Mouse (Mus musculus) forebrain, embryonic 12.5 days (tissue): Measurements from ENCODE around the gene Rab6a. TPM values are rescaled to one million over a fixed set of nuclear protein-coding genes. Genes with fewer than 3 reads are reported as not detected.
"Not testable (repeated sequence)": the region's sequence is repeated elsewhere in the genome, so short reads cannot be mapped to it uniquely, and the experiment has no call there.

Source experiments
- ATAC-seq: fragments of 200-750 bp; cut with Nextera tagmentation; 2 replicates; pipeline ENCODE4 v1.8.0; 2017; ENCODE audit warnings: moderate TSS enrichment; ENCODE audit not compliant: low FRiP score
- H3K27ac ChIP-seq: fragments of 300-500 bp; sonication (generic); 2 replicates; pipeline ENCODE4 v1.5.1; 2016; ENCODE audit warnings: mild to moderate bottlenecking
- H3K27me3 ChIP-seq: fragments of 300-500 bp; sonication (generic); 2 replicates; pipeline ENCODE4 v1.6.1; 2016; ENCODE audit warnings: mild to moderate bottlenecking
- H3K36me3 ChIP-seq: fragments of 300-500 bp; sonication (generic); replicated peaks from 2 replicates; pipeline ENCODE4 v1.6.1; 2016; ENCODE audit warnings: mild to moderate bottlenecking
- H3K4me1 ChIP-seq: fragments of 300-500 bp; sonication (generic); 2 replicates; pipeline ENCODE4 v1.6.1; 2016
- H3K4me2 ChIP-seq: fragments of 300-500 bp; sonication (generic); 2 replicates; pipeline ENCODE4 v1.6.1; 2016; ENCODE audit warnings: mild to moderate bottlenecking, moderate library complexity
- H3K4me3 ChIP-seq: fragments of 300-500 bp; sonication (generic); replicated peaks from 2 replicates; pipeline ENCODE4 v1.5.1; 2016; ENCODE audit warnings: mild to moderate bottlenecking
- H3K9ac ChIP-seq: fragments of 300-500 bp; sonication (generic); 2 replicates; pipeline ENCODE4 v1.6.1; 2016; ENCODE audit warnings: mild to moderate bottlenecking
- H3K9me3 ChIP-seq: fragments of 300-500 bp; sonication (generic); 2 replicates; pipeline ENCODE4 v1.6.1; 2016
- WGBS: fragments of 180-500 bp; shearing (Covaris S2); methylation state at CpG from one replicate; pipeline ENCODE4 v1.1.7; 2016; 5-methylcytosine and 5-hydroxymethylcytosine counted together
- polyA plus RNA-seq: library from polyadenylated mRNA; unstranded; fragments of >200 nt; fragmentation: Nextera tagmentation; extraction: Ambion mirVana; gene quantifications from 2 replicates; pipeline ENCODE4 v1.2.1, GENCODE M21; 2016

The Rab6a gene
- polyA plus RNA-seq: 146 and 157 TPM in 2 replicates

GRCm38 (mm10) chr7:100607214-100608129 is at the start of gene Rab6a:
Gene Rab6a (plus strand): TSS chr7:100607410.
- ATAC-seq: peak; percentile 96
- no peaks in the 10 kb centered on the region for H3K36me3 ChIP-seq
- H3K27me3 ChIP-seq: peaks cover 3% of the 10 kb centered on the region
- peak within 1 kb of the TSS; percentile 68 for H3K4me2 ChIP-seq
- no peaks in the 10 kb centered on the region for H3K9me3 ChIP-seq
- peak within 1 kb of the TSS; percentile 97 for H3K4me3 ChIP-seq
- under 1% methylated on average over 104 of the region's 105 CpGs for WGBS
- H3K4me1 ChIP-seq: peaks cover 17% of the 10 kb centered on the region
- H3K27ac ChIP-seq: peak within 1 kb of the TSS; percentile 99
- peak within 1 kb of the TSS; percentile 99 for H3K9ac ChIP-seq

- Histone ChIP-seq H3K27me3 (no peaks in the 10 kb centered on the region), H3K4me1 (peaks cover 17% of the 10 kb centered on the region), H3K27ac (no peak overlapping the region), H3K4me2 (no peak overlapping the region), H3K4me3 (no peak overlapping the region), H3K9ac (no peak overlapping the region), H3K36me3 (no peaks in the 10 kb centered on the region), H3K9me3 (no peaks in the 10 kb centered on the region)
- whole genome bisulfite sequencing: 79% methylated on average over 4 of the region's 4 CpGs
- no peak for ATAC-seq
These were observed 47.9 kb upstream of the Rab6a start for GRCm38 (mm10) chr7:100559331-100559730.

- Histone ChIP-seq H3K4me1 (peaks cover 7% of the 10 kb centered on the region), H3K9ac (no peak overlapping the region), H3K36me3 (0 out of 2 replicates have a peak, but pooled peaks cover 4% of the 10 kb centered on the region), H3K27me3 (no peaks in the 10 kb centered on the region), H3K27ac (peak overlapping the region; percentile 70), H3K9me3 (no peaks in the 10 kb centered on the region), H3K4me2 (no peak overlapping the region), H3K4me3 (no peak overlapping the region)
- ATAC-seq: no peak
- WGBS: 68% methylated on average over 11 of the region's 11 CpGs
These were observed 45.2 kb upstream of the Rab6a start for GRCm38 (mm10) chr7:100561861-100562587.

DNA sequence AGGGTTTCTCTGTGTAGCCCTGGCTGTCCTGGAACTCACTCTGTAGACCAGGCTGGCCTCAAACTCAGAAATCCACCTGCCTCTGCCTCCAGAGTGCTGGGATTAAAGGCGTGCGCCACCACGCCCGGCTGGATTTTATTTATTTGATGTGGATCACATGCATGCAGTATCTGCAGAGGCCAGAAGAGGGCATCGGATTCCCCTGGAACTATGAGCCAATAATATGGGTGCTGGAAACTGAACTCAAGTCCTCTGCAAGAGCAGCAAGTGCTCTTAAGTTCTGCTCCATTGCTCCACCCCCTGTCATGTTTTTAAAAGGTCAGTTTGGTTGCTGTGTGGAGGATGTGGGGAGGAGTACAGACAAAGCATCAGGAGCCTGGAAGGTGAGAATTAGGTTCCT is 40.0 kb upstream of the Rab6a start:
- not testable (repeated sequence) for H3K27me3 ChIP-seq, H3K4me1 ChIP-seq, H3K4me2 ChIP-seq, H3K9me3 ChIP-seq, H3K27ac ChIP-seq, H3K9ac ChIP-seq, H3K36me3 ChIP-seq, ATAC-seq, H3K4me3 ChIP-seq
- 76% methylated on average over 5 of the region's 5 CpGs for WGBS

DNA sequence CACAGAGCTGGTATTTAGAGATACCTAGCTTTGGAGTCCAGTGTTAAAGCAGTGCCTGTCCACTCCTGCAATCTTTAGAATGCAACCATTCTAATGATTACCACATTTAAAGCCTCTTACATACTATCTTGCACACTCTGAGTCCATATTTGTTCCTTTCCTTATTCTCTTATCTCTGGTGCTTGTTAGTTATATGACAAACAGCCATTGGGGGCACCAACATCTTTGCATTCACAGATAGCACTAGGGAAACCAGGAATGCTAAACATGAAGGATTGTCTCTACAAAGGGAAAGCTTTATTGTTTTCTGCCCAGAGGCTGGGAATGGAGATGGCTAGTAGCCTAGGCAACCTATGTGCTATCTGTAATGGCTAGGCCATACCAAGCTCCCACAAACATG is 37.3 kb upstream of the Rab6a start:
- H3K4me2 ChIP-seq: no peak overlapping the region
- 0 out of 2 replicates have a peak, but pooled peaks cover 2% of the 10 kb centered on the region for H3K36me3 ChIP-seq
- H3K4me1 ChIP-seq: no peaks in the 10 kb centered on the region
- H3K9me3 ChIP-seq: no peaks in the 10 kb centered on the region
- ATAC-seq: no peak
- H3K27ac ChIP-seq: no peak overlapping the region
- H3K27me3 ChIP-seq: no peaks in the 10 kb centered on the region
- H3K9ac ChIP-seq: no peak overlapping the region
- H3K4me3 ChIP-seq: no peak overlapping the region

GRCm38 (mm10) chr7:100570930-100571715 is 36.1 kb upstream of the Rab6a start:
- Histone ChIP-seq H3K27ac (no peak overlapping the region), H3K9me3 (no peaks in the 10 kb centered on the region), H3K9ac (no peak overlapping the region), H3K27me3 (no peaks in the 10 kb centered on the region), H3K4me2 (no peak overlapping the region), H3K36me3 (no peaks in the 10 kb centered on the region), H3K4me1 (no peaks in the 10 kb centered on the region), H3K4me3 (no peak overlapping the region)
- no peak for ATAC-seq
- 88% methylated on average over 3 of the region's 3 CpGs for WGBS

- H3K4me2 ChIP-seq: no peak overlapping the region
- H3K9me3 ChIP-seq: no peaks in the 10 kb centered on the region
- no peak overlapping the region for H3K9ac ChIP-seq
- no peak overlapping the region for H3K4me3 ChIP-seq
- no peaks in the 10 kb centered on the region for H3K4me1 ChIP-seq
- no peaks in the 10 kb centered on the region for H3K36me3 ChIP-seq
- no peaks in the 10 kb centered on the region for H3K27me3 ChIP-seq
- ATAC-seq: no peak
- whole genome bisulfite sequencing: 84% methylated on average over 4 of the region's 4 CpGs
- H3K27ac ChIP-seq: no peak overlapping the region
These were observed 35.1 kb upstream of the Rab6a start for GRCm38 (mm10) chr7:100572061-100572460.

GRCm38 (mm10) chr7:100572704-100573103 is 34.5 kb upstream of the Rab6a start:
- WGBS: 82% methylated on average over 4 of the region's 4 CpGs
- Histone ChIP-seq H3K36me3 (no peaks in the 10 kb centered on the region), H3K27ac (no peak overlapping the region), H3K4me3 (no peak overlapping the region), H3K9ac (no peak overlapping the region), H3K27me3 (no peaks in the 10 kb centered on the region), H3K4me2 (no peak overlapping the region), H3K4me1 (no peaks in the 10 kb centered on the region), H3K9me3 (no peaks in the 10 kb centered on the region)
- ATAC-seq: no peak

DNA sequence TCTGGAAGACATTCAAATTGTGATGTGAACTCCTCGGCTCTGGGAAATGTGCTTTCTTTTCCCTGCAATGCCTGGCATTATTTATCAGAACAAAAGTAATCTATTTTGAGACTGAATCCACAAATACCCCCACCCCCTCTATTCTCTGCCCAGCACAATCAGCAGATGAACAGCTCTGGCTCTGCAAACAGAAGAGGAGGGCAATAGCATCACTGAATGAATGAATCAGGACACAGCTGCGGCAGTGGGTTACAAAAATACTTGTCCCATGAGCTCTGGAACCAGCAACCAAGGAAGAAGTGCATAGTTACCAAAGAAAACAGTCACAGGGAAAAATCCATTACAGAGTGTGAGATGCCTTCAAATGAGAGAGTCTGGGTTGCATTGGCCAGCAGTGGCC is 28.4 kb upstream of the Rab6a start:
- no peak overlapping the region for H3K4me3 ChIP-seq
- WGBS: 68% methylated on average over 2 of the region's 2 CpGs
- H3K4me2 ChIP-seq: no peak overlapping the region
- H3K4me1 ChIP-seq: peaks cover 8% of the 10 kb centered on the region
- H3K27me3 ChIP-seq: no peaks in the 10 kb centered on the region
- ATAC-seq: no peak
- H3K9ac ChIP-seq: no peak overlapping the region
- H3K9me3 ChIP-seq: no peaks in the 10 kb centered on the region
- H3K36me3 ChIP-seq: no peaks in the 10 kb centered on the region
- H3K27ac ChIP-seq: no peak overlapping the region

- H3K27me3 ChIP-seq: peaks cover 6% of the 10 kb centered on the region; the same call in 1 of the 2 replicates
- ATAC-seq: no peak
- WGBS: 42% methylated on average over 7 of the region's 7 CpGs
- H3K4me3 ChIP-seq: peak overlapping the region; percentile 57
- H3K4me2 ChIP-seq: peak overlapping the region; percentile 60
- no peaks in the 10 kb centered on the region for H3K9me3 ChIP-seq
- H3K9ac ChIP-seq: peak overlapping the region; percentile 74
- H3K4me1 ChIP-seq: peaks cover 8% of the 10 kb centered on the region
- H3K36me3 ChIP-seq: no peaks in the 10 kb centered on the region
- no peak overlapping the region for H3K27ac ChIP-seq
These were observed 25.0 kb upstream of the Rab6a start for GRCm38 (mm10) chr7:100582235-100582634.

GRCm38 (mm10) chr7:100582727-100583236 is 24.4 kb upstream of the Rab6a start:
- WGBS: under 1% methylated on average over 31 of the region's 31 CpGs
- Histone ChIP-seq H3K9ac (peak overlapping the region; percentile 74), H3K9me3 (no peaks in the 10 kb centered on the region), H3K4me3 (peak overlapping the region; percentile 57), H3K27me3 (peaks cover 6% of the 10 kb centered on the region; the same call in 1 of the 2 replicates), H3K4me1 (peaks cover 8% of the 10 kb centered on the region), H3K4me2 (peak overlapping the region; percentile 60), H3K36me3 (no peaks in the 10 kb centered on the region), H3K27ac (peak overlapping the region; percentile 92)
- peak; percentile 94 for ATAC-seq

DNA sequence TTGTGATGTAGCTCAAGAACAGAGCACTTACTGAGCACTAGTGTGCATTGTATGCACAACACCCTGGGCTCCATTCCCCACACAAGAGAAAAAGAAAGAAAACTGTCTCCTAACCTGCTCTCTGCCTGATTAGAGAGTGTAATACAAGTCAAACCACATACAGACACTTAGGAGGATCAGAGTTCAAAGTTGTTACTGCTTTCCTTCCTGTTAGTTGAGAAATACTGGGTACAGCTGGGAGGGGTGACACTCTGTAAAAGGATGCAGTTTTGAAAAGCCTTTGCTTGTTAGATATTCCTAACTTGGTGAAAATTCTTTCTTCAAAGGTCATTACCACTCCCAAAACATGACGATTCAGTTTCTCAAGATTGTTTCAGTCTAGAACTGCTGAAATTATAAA is 17.4 kb upstream of the Rab6a start:
- 0 out of 2 replicates have a peak, but pooled peaks cover 4% of the 10 kb centered on the region for H3K4me1 ChIP-seq
- no peaks in the 10 kb centered on the region for H3K9me3 ChIP-seq
- H3K36me3 ChIP-seq: no peaks in the 10 kb centered on the region
- no peak for ATAC-seq
- H3K4me3 ChIP-seq: no peak overlapping the region
- H3K27me3 ChIP-seq: peaks cover 6% of the 10 kb centered on the region; the same call in 1 of the 2 replicates
- no peak overlapping the region for H3K9ac ChIP-seq
- H3K27ac ChIP-seq: no peak overlapping the region
- H3K4me2 ChIP-seq: no peak overlapping the region
- WGBS: 70% methylated on average over 1 of the region's 1 CpGs
